In genomic region chr2:168881927-168882326, GRCm38 (mm10) we compare ENCODE assay signal across 12 mouse cellular contexts.
DNase-seq lines count a peak whose midpoint lies in the region; ATAC-seq lines count a peak whose summit lies in the region.
"Had no signal": no experiment of that assay in that cellular context is flagged by ENCODE, and none has a peak within 500 bp of the region (broad histone marks: within the 10 kb centered on the region; RNA-seq: fewer than 3 reads in every experiment).

No protein-coding gene starts in this region.

- no peaks in the 10 kb centered on the region for H3K9me3 ChIP-seq in forebrain, embryonic 14.5 days (replicated peaks; ENCODE audit: control insufficient read depth, low read length)
- no peaks in the 10 kb centered on the region for H3K9me3 ChIP-seq in forebrain, embryonic 11.5 days (ENCODE audit: control insufficient read depth, low read length)
- H3K9me3 ChIP-seq in midbrain, embryonic 14.5 days (ENCODE audit: control insufficient read depth, low read length) = no peaks in the 10 kb centered on the region
- no peaks in the 10 kb centered on the region for H3K9me3 ChIP-seq in midbrain, embryonic 10.5 days (replicated peaks)
- H3K9me3 ChIP-seq in limb, embryonic 10.5 days (replicated peaks) = no peaks in the 10 kb centered on the region
- H3K9me3 ChIP-seq: embryonic facial prominence, embryonic 15.5 days; heart, embryonic 15.5 days had no signal

- no peak overlapping the region for H3K9ac ChIP-seq in forebrain, embryonic 14.5 days (ENCODE audit: low read length)
- H3K9ac ChIP-seq in forebrain, embryonic 11.5 days (ENCODE audit: low read length) = no peak overlapping the region
- no peak overlapping the region for H3K9ac ChIP-seq in midbrain, embryonic 14.5 days (replicated peaks; ENCODE audit: low read length)
- H3K9ac ChIP-seq: embryonic facial prominence, embryonic 15.5 days; heart, embryonic 15.5 days had no signal

- H3K27me3 ChIP-seq in forebrain, embryonic 14.5 days (replicated peaks; ENCODE audit: control insufficient read depth, insufficient read depth, low read length) = no peaks in the 10 kb centered on the region
- H3K27me3 ChIP-seq in forebrain, embryonic 11.5 days (ENCODE audit: control insufficient read depth, insufficient read depth, low read length) = no peaks in the 10 kb centered on the region
- no peaks in the 10 kb centered on the region for H3K27me3 ChIP-seq in midbrain, embryonic 14.5 days (ENCODE audit: control insufficient read depth, insufficient read depth, low read length)
- H3K27me3 ChIP-seq in midbrain, embryonic 10.5 days (ENCODE audit: low read depth, poor library complexity, severe bottlenecking) = no peaks in the 10 kb centered on the region
- no peaks in the 10 kb centered on the region for H3K27me3 ChIP-seq in splenic B cell, adult 2 months (ENCODE audit: control insufficient read depth, insufficient read depth, low read length, poor library complexity, severe bottlenecking)
- no peaks in the 10 kb centered on the region for H3K27me3 ChIP-seq in limb, embryonic 10.5 days (ENCODE audit: low read depth, poor library complexity, severe bottlenecking)
- H3K27me3 ChIP-seq: embryonic facial prominence, embryonic 15.5 days; heart, embryonic 15.5 days; megakaryocyte, embryonic 14.5 days had no signal

- no peak overlapping the region for H3K27ac ChIP-seq in forebrain, embryonic 14.5 days (ENCODE audit: low read depth, low read length)
- H3K27ac ChIP-seq in forebrain, embryonic 11.5 days (ENCODE audit: low read depth, low read length) = no peak overlapping the region
- no peak overlapping the region for H3K27ac ChIP-seq in midbrain, embryonic 14.5 days (replicated peaks; ENCODE audit: low read depth, low read length)
- H3K27ac ChIP-seq in midbrain, embryonic 10.5 days (replicated peaks) = no peak overlapping the region
- no peak overlapping the region for H3K27ac ChIP-seq in limb, embryonic 10.5 days
- H3K27ac ChIP-seq: embryonic facial prominence, embryonic 15.5 days; heart, embryonic 15.5 days had no signal

- WGBS in forebrain, embryonic 14.5 days = 53% methylated on average over 5 of the region's 5 CpGs
- WGBS in forebrain, embryonic 11.5 days = 52% methylated on average over 5 of the region's 5 CpGs
- 46% methylated on average over 5 of the region's 5 CpGs for WGBS in midbrain, embryonic 14.5 days
- WGBS in midbrain, embryonic 10.5 days = 49% methylated on average over 5 of the region's 5 CpGs
- 58% methylated on average over 5 of the region's 5 CpGs for WGBS in limb, embryonic 10.5 days

- no peak overlapping the region for H3K4me3 ChIP-seq in forebrain, embryonic 14.5 days (ENCODE audit: low read depth, low read length)
- no peak overlapping the region for H3K4me3 ChIP-seq in forebrain, embryonic 11.5 days (ENCODE audit: low read depth, low read length)
- H3K4me3 ChIP-seq in midbrain, embryonic 14.5 days (replicated peaks; ENCODE audit: low read depth, low read length) = no peak overlapping the region
- no peak overlapping the region for H3K4me3 ChIP-seq in midbrain, embryonic 10.5 days
- no peak overlapping the region for H3K4me3 ChIP-seq in limb, embryonic 10.5 days
- H3K4me3 ChIP-seq: embryonic facial prominence, embryonic 15.5 days; heart, embryonic 15.5 days; megakaryocyte, embryonic 14.5 days had no signal

- ATAC-seq in forebrain, embryonic 14.5 days = no peak
- no peak for ATAC-seq in forebrain, embryonic 11.5 days (replicated peaks; ENCODE audit: low FRiP score)
- ATAC-seq in midbrain, embryonic 14.5 days (ENCODE audit: low FRiP score, low TSS enrichment) = no peak

- no peaks in the 10 kb centered on the region for H3K36me3 ChIP-seq in forebrain, embryonic 14.5 days (ENCODE audit: control insufficient read depth, insufficient read depth, low read length)
- no peaks in the 10 kb centered on the region for H3K36me3 ChIP-seq in forebrain, embryonic 11.5 days (ENCODE audit: control insufficient read depth, insufficient read depth, low read length)
- H3K36me3 ChIP-seq in midbrain, embryonic 14.5 days (ENCODE audit: control insufficient read depth, insufficient read depth, low read length) = no peaks in the 10 kb centered on the region
- no peaks in the 10 kb centered on the region for H3K36me3 ChIP-seq in midbrain, embryonic 10.5 days
- no peaks in the 10 kb centered on the region for H3K36me3 ChIP-seq in splenic B cell, adult 2 months (ENCODE audit: control insufficient read depth, insufficient read depth, low read length, poor library complexity, severe bottlenecking)
- no peaks in the 10 kb centered on the region for H3K36me3 ChIP-seq in limb, embryonic 10.5 days
- H3K36me3 ChIP-seq: embryonic facial prominence, embryonic 15.5 days; heart, embryonic 15.5 days had no signal

- H3K4me2 ChIP-seq in forebrain, embryonic 14.5 days (ENCODE audit: low read length) = no peak overlapping the region
- no peak overlapping the region for H3K4me2 ChIP-seq in forebrain, embryonic 11.5 days (ENCODE audit: low read depth, low read length, severe bottlenecking)
- H3K4me2 ChIP-seq in midbrain, embryonic 14.5 days (ENCODE audit: low read length) = no peak overlapping the region
- H3K4me2 ChIP-seq: embryonic facial prominence, embryonic 15.5 days; heart, embryonic 15.5 days had no signal

- peak; percentile 42 for DNase-seq in forebrain, embryonic 14.5 days (ENCODE audit: low spot score)
- no peak for DNase-seq in forebrain, embryonic 11.5 days (ENCODE audit: low spot score)
- DNase-seq in midbrain, embryonic 14.5 days = peak; percentile 67
- DNase-seq in midbrain, embryonic 10.5 days (ENCODE audit: low spot score) = no peak
- peak; percentile 42 for DNase-seq in embryo, embryonic 10.5 days (ENCODE audit: low spot score)
- DNase-seq in splenic B cell, adult 2 months (ENCODE audit: low read depth, low spot score) = peak; percentile 42
- DNase-seq in yolk sac, embryonic 10.5 days (ENCODE audit: low spot score) = no peak
- DNase-seq in limb, embryonic 10.5 days (ENCODE audit: low spot score) = no peak
- DNase-seq: layer of hippocampus, postnatal 36 days had no signal

- no peaks in the 10 kb centered on the region for H3K4me1 ChIP-seq in forebrain, embryonic 14.5 days (ENCODE audit: control insufficient read depth, insufficient read depth, low read length)
- H3K4me1 ChIP-seq in forebrain, embryonic 11.5 days (replicated peaks; ENCODE audit: control insufficient read depth, insufficient read depth, low read length) = no peaks in the 10 kb centered on the region
- no peaks in the 10 kb centered on the region for H3K4me1 ChIP-seq in midbrain, embryonic 14.5 days (ENCODE audit: control insufficient read depth, insufficient read depth, low read length)
- no peaks in the 10 kb centered on the region; the same call in 1 of the 2 replicates for H3K4me1 ChIP-seq in midbrain, embryonic 10.5 days
- no peaks in the 10 kb centered on the region for H3K4me1 ChIP-seq in limb, embryonic 10.5 days
- H3K4me1 ChIP-seq: embryonic facial prominence, embryonic 15.5 days; heart, embryonic 15.5 days; megakaryocyte, embryonic 14.5 days had no signal

Comparison
In these comparisons a context has a peak if more than half of its experiments do, and no peak if none do; other contexts are left out.
1. DNase-seq: peak in forebrain, embryonic 14.5 days (single experiment), midbrain, embryonic 14.5 days (single experiment), embryo, embryonic 10.5 days (single experiment) and splenic B cell, adult 2 months (single experiment); none in forebrain, embryonic 11.5 days (single experiment), midbrain, embryonic 10.5 days (single experiment), yolk sac, embryonic 10.5 days (single experiment) and limb, embryonic 10.5 days (single experiment).